12 mouse cellular contexts compared by ENCODE assay signal in the genomic region with DNA sequence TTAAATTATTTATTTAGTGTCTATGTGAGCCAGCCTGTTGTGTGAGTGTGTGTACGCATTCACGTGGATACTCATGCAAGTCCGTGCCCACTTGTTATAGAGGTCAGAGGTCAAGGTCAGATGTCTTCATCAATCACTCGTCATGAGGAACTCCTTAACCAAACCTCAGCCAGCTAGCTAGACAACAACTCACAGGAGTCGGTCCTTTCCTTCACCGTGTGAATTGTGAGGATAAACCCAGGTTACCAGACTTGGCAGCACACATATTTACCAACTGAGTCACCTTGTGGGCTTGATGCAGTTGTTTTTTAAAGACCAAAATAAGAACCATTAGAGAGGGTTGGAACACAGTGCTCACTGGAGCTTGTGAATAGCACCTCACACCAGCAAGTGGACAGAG. TPM values are rescaled to one million over a fixed set of nuclear protein-coding genes. Genes with fewer than 3 reads are reported as not detected.
DNase-seq lines count a peak whose midpoint lies in the region; ATAC-seq lines count a peak whose summit lies in the region.
"Had no signal": no experiment of that assay in that cellular context is flagged by ENCODE, and none has a peak within 500 bp of the region (broad histone marks: within the 10 kb centered on the region; RNA-seq: fewer than 3 reads in every experiment).

No protein-coding gene starts in this region.

- H3K27me3 ChIP-seq in heart, embryonic 10.5 days (ENCODE audit: insufficient read depth, poor library complexity, severe bottlenecking), result no peaks in the 10 kb centered on the region
- H3K27me3 ChIP-seq in heart, embryonic 11.5 days (ENCODE audit: control insufficient read depth, insufficient read depth, low read length), result no peaks in the 10 kb centered on the region
- no peaks in the 10 kb centered on the region for H3K27me3 ChIP-seq in midbrain, embryonic 11.5 days (ENCODE audit: control insufficient read depth, insufficient read depth, low read length)
- H3K27me3 ChIP-seq in midbrain, embryonic 14.5 days (ENCODE audit: control insufficient read depth, insufficient read depth, low read length), result no peaks in the 10 kb centered on the region
- H3K27me3 ChIP-seq in neural tube, embryonic 13.5 days, result no peaks in the 10 kb centered on the region
- H3K27me3 ChIP-seq: neural tube, embryonic 12.5 days had no signal

- no peak overlapping the region for H3K9ac ChIP-seq in heart, embryonic 11.5 days (ENCODE audit: low read depth, low read length)
- no peak overlapping the region for H3K9ac ChIP-seq in midbrain, embryonic 11.5 days (ENCODE audit: low read length)
- H3K9ac ChIP-seq in midbrain, embryonic 14.5 days (replicated peaks; ENCODE audit: low read length), result no peak overlapping the region
- no peak overlapping the region for H3K9ac ChIP-seq in neural tube, embryonic 13.5 days
- H3K9ac ChIP-seq: liver, embryonic 14.5 days; neural tube, embryonic 12.5 days had no signal

- peak overlapping the region; percentile 94 for H3K27ac ChIP-seq in heart, embryonic 10.5 days
- no peak overlapping the region for H3K27ac ChIP-seq in heart, embryonic 11.5 days (ENCODE audit: low read depth, low read length)
- H3K27ac ChIP-seq in midbrain, embryonic 11.5 days (ENCODE audit: low read depth, low read length), result peak overlapping the region; percentile 62; the same call in 1 of the 2 replicates
- no peak overlapping the region for H3K27ac ChIP-seq in midbrain, embryonic 14.5 days (replicated peaks; ENCODE audit: low read depth, low read length)
- H3K27ac ChIP-seq in neural tube, embryonic 13.5 days (replicated peaks), result 0 out of 2 replicates have a peak overlapping the region, but pooled peaks have one; percentile 23
- H3K27ac ChIP-seq: liver, embryonic 14.5 days; neural tube, embryonic 12.5 days had no signal

- 51% methylated on average over 6 of the region's 6 CpGs for WGBS in heart, embryonic 10.5 days
- WGBS in heart, embryonic 11.5 days (ENCODE audit: insufficient replicate concordance), result 53% methylated on average over 6 of the region's 6 CpGs
- 19% methylated on average over 6 of the region's 6 CpGs for WGBS in midbrain, embryonic 11.5 days
- 24% methylated on average over 6 of the region's 6 CpGs for WGBS in midbrain, embryonic 14.5 days
- 18% methylated on average over 6 of the region's 6 CpGs for WGBS in neural tube, embryonic 13.5 days

- no peak overlapping the region for H3K4me3 ChIP-seq in heart, embryonic 10.5 days
- H3K4me3 ChIP-seq in heart, embryonic 11.5 days (ENCODE audit: low read depth, low read length), result no peak overlapping the region
- no peak overlapping the region for H3K4me3 ChIP-seq in midbrain, embryonic 11.5 days (ENCODE audit: low read depth, low read length)
- H3K4me3 ChIP-seq in midbrain, embryonic 14.5 days (replicated peaks; ENCODE audit: low read depth, low read length), result no peak overlapping the region
- no peak overlapping the region for H3K4me3 ChIP-seq in neural tube, embryonic 13.5 days
- H3K4me3 ChIP-seq: megakaryocyte, embryonic 14.5 days; neural tube, embryonic 12.5 days had no signal

- peaks cover 50% of the 10 kb centered on the region for H3K4me1 ChIP-seq in heart, embryonic 10.5 days
- H3K4me1 ChIP-seq in heart, embryonic 11.5 days (ENCODE audit: control insufficient read depth, insufficient read depth, low read length), result peaks cover 36% of the 10 kb centered on the region
- peaks cover 33% of the 10 kb centered on the region for H3K4me1 ChIP-seq in midbrain, embryonic 11.5 days (ENCODE audit: control insufficient read depth, insufficient read depth, low read length)
- peaks cover 16% of the 10 kb centered on the region for H3K4me1 ChIP-seq in midbrain, embryonic 14.5 days (ENCODE audit: control insufficient read depth, insufficient read depth, low read length)
- H3K4me1 ChIP-seq in neural tube, embryonic 13.5 days (replicated peaks), result peaks cover 32% of the 10 kb centered on the region

- no peak for ATAC-seq in heart, embryonic 11.5 days (replicated peaks; ENCODE audit: insufficient number of reproducible peaks, low FRiP score, low TSS enrichment)
- no peak for ATAC-seq in midbrain, embryonic 11.5 days (ENCODE audit: low FRiP score)
- no peak for ATAC-seq in midbrain, embryonic 14.5 days (ENCODE audit: low FRiP score, low TSS enrichment)
- ATAC-seq in neural tube, embryonic 13.5 days (ENCODE audit: low read depth), result no peak

- H3K9me3 ChIP-seq in heart, embryonic 10.5 days, result no peaks in the 10 kb centered on the region
- H3K9me3 ChIP-seq in heart, embryonic 11.5 days (replicated peaks; ENCODE audit: control insufficient read depth, low read length), result no peaks in the 10 kb centered on the region; the same call in none of the 2 replicates
- peaks cover 3% of the 10 kb centered on the region; the same call in 1 of the 2 replicates for H3K9me3 ChIP-seq in midbrain, embryonic 11.5 days (ENCODE audit: control insufficient read depth, low read length)
- H3K9me3 ChIP-seq in midbrain, embryonic 14.5 days (ENCODE audit: control insufficient read depth, low read length), result peaks cover 3% of the 10 kb centered on the region; the same call in 1 of the 2 replicates
- H3K9me3 ChIP-seq in neural tube, embryonic 13.5 days, result peaks cover 20% of the 10 kb centered on the region

- no peak overlapping the region for H3K4me2 ChIP-seq in heart, embryonic 11.5 days
- no peak overlapping the region for H3K4me2 ChIP-seq in midbrain, embryonic 11.5 days
- H3K4me2 ChIP-seq in midbrain, embryonic 14.5 days (ENCODE audit: low read length), result no peak overlapping the region
- no peak overlapping the region for H3K4me2 ChIP-seq in neural tube, embryonic 13.5 days
- H3K4me2 ChIP-seq: neural tube, embryonic 12.5 days had no signal

- no peak for DNase-seq in heart, embryonic 10.5 days (ENCODE audit: low spot score)
- DNase-seq in midbrain, embryonic 11.5 days (ENCODE audit: low spot score, missing footprints), result no peak
- no peak for DNase-seq in midbrain, embryonic 14.5 days
- DNase-seq in fibroblast of lung, adult 2 months (ENCODE audit: low read depth), result peak; percentile 86
- no peak for DNase-seq in layer of hippocampus, postnatal 10 days (ENCODE audit: low spot score in 2 of 2)
- DNase-seq in c-Kit-positive CD71-positive TER-119-positive erythroid progenitor cells, embryonic 14.5 days (ENCODE audit: low spot score), result no peak
- DNase-seq: layer of hippocampus, postnatal 36 days had no signal

- 0 out of 2 replicates have a peak, but pooled peaks cover 3% of the 10 kb centered on the region for H3K36me3 ChIP-seq in heart, embryonic 10.5 days
- H3K36me3 ChIP-seq in heart, embryonic 11.5 days (ENCODE audit: control insufficient read depth, insufficient read depth, low read length), result no peaks in the 10 kb centered on the region
- H3K36me3 ChIP-seq in midbrain, embryonic 11.5 days (ENCODE audit: control insufficient read depth, insufficient read depth, low read length), result no peaks in the 10 kb centered on the region
- H3K36me3 ChIP-seq in midbrain, embryonic 14.5 days (ENCODE audit: control insufficient read depth, insufficient read depth, low read length), result no peaks in the 10 kb centered on the region
- no peaks in the 10 kb centered on the region for H3K36me3 ChIP-seq in neural tube, embryonic 13.5 days
- H3K36me3 ChIP-seq: neural tube, embryonic 12.5 days had no signal

RNA-seq across cellular contexts. Expression of a gene that starts 42.8 kb away (rescaled TPM):
- polyA plus RNA-seq in heart, embryonic 10.5 days (2016; fragmentation: Nextera tagmentation; extraction: Ambion mirVana), result 1.3 and 1.8 TPM in 2 replicates
- polyA plus RNA-seq in heart, embryonic 11.5 days (2014; fragmentation: Nextera tagmentation; extraction: Ambion mirVana), result 1.2 and 1.6 TPM in 2 replicates
- 1.5 and 2.5 TPM in 2 replicates for polyA plus RNA-seq in midbrain, embryonic 11.5 days (2014; fragmentation: Nextera tagmentation; extraction: Ambion mirVana)
- 0.87 and 1.0 TPM in 2 replicates for polyA plus RNA-seq in midbrain, embryonic 14.5 days (2014; fragmentation: Nextera tagmentation; extraction: Ambion mirVana)
- polyA plus RNA-seq in neural tube, embryonic 13.5 days (2015; fragmentation: Nextera tagmentation; extraction: Ambion mirVana), result 0.91 and 1.3 TPM in 2 replicates
- total RNA-seq in layer of hippocampus, postnatal 10 days (2021), result 1 to 10 TPM; 2.0 to 3.2 TPM
- polyA plus RNA-seq: liver, embryonic 14.5 days had no signal

RNA-seq across cellular contexts. Expression of a gene that starts 46.9 kb away (rescaled TPM):
- 102 and 116 TPM in 2 replicates for polyA plus RNA-seq in heart, embryonic 10.5 days (2016; fragmentation: Nextera tagmentation; extraction: Ambion mirVana)
- 82.6 and 87.5 TPM in 2 replicates for polyA plus RNA-seq in heart, embryonic 11.5 days (2014; fragmentation: Nextera tagmentation; extraction: Ambion mirVana)
- polyA plus RNA-seq in midbrain, embryonic 11.5 days (2014; fragmentation: Nextera tagmentation; extraction: Ambion mirVana), result 98.7 and 107 TPM in 2 replicates
- 114 and 122 TPM in 2 replicates for polyA plus RNA-seq in midbrain, embryonic 14.5 days (2014; fragmentation: Nextera tagmentation; extraction: Ambion mirVana)
- 101 and 107 TPM in 2 replicates for polyA plus RNA-seq in neural tube, embryonic 13.5 days (2015; fragmentation: Nextera tagmentation; extraction: Ambion mirVana)
- 10 to 100 TPM; 44.9 to 57.7 TPM for total RNA-seq in layer of hippocampus, postnatal 10 days (2021)

Comparison
In these comparisons a context has a peak if more than half of its experiments do, and no peak if none do; other contexts are left out.
1. H3K27ac ChIP-seq: peak in heart, embryonic 10.5 days (single experiment), midbrain, embryonic 11.5 days (single experiment) and neural tube, embryonic 13.5 days (single experiment); none in heart, embryonic 11.5 days (single experiment) and midbrain, embryonic 14.5 days (single experiment).